Mouse (Mus musculus): ENCODE data around the gene Sipa1. TPM values are rescaled to one million over a fixed set of nuclear protein-coding genes. Genes with fewer than 3 reads are reported as not detected.
"Not testable (repeated sequence)": the region's sequence is repeated elsewhere in the genome, so short reads cannot be mapped to it uniquely, and the experiment has no call there.

The Sipa1 gene
- polyA plus RNA-seq, 1 experiment from 2014 or later: 17.0 TPM

DNA sequence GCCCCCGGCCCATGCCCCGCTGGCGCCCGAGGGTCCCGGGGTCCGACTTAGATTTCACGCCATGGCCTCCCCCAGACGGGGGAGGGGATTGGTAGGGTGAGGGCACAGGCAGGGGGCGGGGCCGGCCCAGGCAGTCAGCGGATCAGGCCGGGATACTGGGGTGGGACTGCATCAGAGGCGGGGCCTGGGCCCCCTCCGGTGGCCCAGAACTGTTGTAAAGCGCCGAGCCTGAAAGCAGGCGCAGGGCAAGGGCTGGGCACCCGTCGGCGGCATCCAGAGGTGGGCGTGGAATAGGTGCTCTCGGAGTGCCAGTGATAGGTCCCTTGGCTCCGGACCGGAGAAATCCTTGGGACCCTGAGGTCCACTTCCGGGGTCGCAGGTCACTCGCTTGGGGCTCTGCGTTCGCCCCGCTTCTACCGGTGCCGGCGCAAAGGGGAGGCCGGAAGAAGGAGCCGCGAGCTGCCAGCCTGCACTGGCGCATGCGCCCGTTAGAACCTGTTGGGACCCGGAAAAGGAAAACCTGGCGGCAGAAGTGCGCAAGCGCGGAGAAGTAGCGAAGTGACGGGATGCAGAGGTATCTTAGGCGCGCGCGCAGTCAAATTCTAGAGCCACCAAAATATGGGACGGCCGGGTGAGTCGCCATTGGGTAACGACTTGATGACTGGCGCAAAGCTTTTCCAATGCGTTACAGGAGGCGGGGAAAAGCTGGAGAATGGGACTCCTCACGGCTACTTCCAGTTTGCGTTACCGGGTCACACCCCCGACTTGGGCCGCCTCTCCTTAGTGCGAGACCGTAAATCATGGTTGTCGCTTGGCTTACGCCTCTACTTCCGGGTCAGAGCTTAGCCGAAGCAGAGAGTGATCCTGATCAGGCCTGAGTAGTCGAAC lies 24.9 kb upstream of the Sipa1 start, which contains the start of the genes Map3k11 and Pcnx3:
Gene Map3k11 (plus strand): TSS at position 543 of the 888 bp plus-strand sequence.
Gene Pcnx3 (minus strand): TSS at position 709 of the 888 bp plus-strand sequence.
- peak within 1 kb of the TSS; percentile 99 for H3K4me2 ChIP-seq (ENCODE audit: low read depth)
- no peaks in the 10 kb centered on the region for H3K27me3 ChIP-seq (ENCODE audit: control insufficient read depth, insufficient read depth, low read length)
- peaks cover 31% of the 10 kb centered on the region for H3K4me1 ChIP-seq (ENCODE audit: control insufficient read depth, insufficient read depth, low read length)
- under 1% methylated on average over 64 of the region's 69 CpGs for WGBS
- peak within 1 kb of the TSS; percentile 78 for H3K27ac ChIP-seq (ENCODE audit: low read depth, low read length)
- peak within 1 kb of the TSS; percentile 79 for H3K4me3 ChIP-seq (ENCODE audit: low read depth, low read length)
- DNase-seq (ENCODE audit: low spot score) (peak; percentile 97), ATAC-seq (ENCODE audit: insufficient read depth, low FRiP score, low TSS enrichment) (peak; percentile 94)
- no peaks in the 10 kb centered on the region for H3K9me3 ChIP-seq (ENCODE audit: control insufficient read depth, low read length)
- peak within 1 kb of the TSS; percentile 80 for H3K9ac ChIP-seq (ENCODE audit: low read length)
- peaks cover 21% of the 10 kb centered on the region for H3K36me3 ChIP-seq (ENCODE audit: control insufficient read depth, insufficient read depth, low read length)

DNA sequence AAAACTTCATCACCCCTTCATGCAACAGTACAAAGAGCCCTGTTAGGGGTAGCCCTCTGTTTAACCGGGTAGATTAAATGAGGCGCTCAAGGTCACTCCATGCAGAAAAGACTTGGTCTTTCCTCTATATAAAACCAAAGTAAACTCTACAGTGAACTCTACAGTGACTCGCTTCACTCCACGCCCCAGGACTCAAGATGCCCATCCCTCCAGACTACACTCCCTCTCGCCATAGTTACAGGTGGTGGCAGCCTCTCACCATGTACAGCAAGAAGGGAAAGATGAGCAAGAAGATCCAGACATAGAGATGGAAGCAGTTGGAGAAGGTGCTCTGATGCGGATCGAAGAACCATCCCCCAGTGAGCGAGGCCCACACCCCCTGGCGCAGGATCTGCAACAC lies 24.2 kb upstream of the Sipa1 start:
- Histone ChIP-seq H3K27ac (ENCODE audit: low read depth, low read length) (peak overlapping the region; percentile 72), H3K27me3 (ENCODE audit: control insufficient read depth, insufficient read depth, low read length) (no peaks in the 10 kb centered on the region), H3K4me2 (ENCODE audit: low read depth) (peak overlapping the region; percentile 99), H3K36me3 (ENCODE audit: control insufficient read depth, insufficient read depth, low read length) (peaks cover 27% of the 10 kb centered on the region), H3K4me3 (ENCODE audit: low read depth, low read length) (peak overlapping the region; percentile 79), H3K9ac (ENCODE audit: low read length) (peak overlapping the region; percentile 67), H3K4me1 (ENCODE audit: control insufficient read depth, insufficient read depth, low read length) (peaks cover 31% of the 10 kb centered on the region), H3K9me3 (ENCODE audit: control insufficient read depth, low read length) (no peaks in the 10 kb centered on the region)
- 24% methylated on average over 9 of the region's 9 CpGs for WGBS
- DNase-seq (ENCODE audit: low spot score) (no peak), ATAC-seq (ENCODE audit: insufficient read depth, low FRiP score, low TSS enrichment) (no peak; the same call in 1 of the 2 replicates)

DNA sequence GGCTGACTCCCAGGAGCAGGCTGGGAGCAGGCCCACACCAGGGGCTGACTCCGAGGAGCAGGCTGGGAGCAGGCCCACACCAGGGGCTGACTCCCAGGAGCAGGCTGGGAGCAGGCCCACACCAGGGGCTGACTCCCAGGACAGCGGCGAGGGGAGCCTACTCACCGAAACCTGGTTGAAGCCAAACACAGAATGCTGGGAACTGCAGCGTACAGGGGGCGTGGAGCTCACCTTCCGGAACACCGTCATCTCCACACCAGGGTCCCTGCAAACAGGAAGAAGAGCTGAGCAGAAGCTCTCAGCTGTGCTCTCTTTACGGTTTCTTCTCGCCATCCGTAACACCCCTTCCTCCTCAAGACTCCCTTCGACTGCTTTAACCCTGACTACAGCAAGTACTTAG lies 23.4 kb upstream of the Sipa1 start:
- H3K4me3 ChIP-seq (ENCODE audit: low read depth, low read length): not testable (repeated sequence)
- 0 out of 2 replicates have a peak overlapping the region, but pooled peaks have one; percentile 26 for H3K9ac ChIP-seq (ENCODE audit: low read length)

DNA sequence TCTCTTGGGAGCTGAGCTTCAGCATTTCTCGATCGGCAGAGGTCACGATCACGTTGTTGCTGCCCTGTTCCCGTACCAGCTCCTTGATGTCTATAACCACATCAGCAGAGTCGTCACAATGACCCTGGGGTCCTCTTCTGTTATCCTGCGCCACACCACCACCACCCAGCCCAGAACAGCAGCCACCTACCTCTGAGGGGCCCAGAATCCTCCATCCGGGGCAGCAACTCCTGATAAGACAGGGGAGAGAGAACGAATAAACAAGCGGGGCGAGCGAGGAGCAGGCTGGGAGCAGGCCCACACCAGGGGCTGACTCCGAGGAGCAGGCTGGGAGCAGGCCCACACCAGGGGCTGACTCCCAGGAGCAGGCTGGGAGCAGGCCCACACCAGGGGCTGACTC lies 22.9 kb upstream of the Sipa1 start:
- no peak for DNase-seq (ENCODE audit: low spot score)
- no peak overlapping the region for H3K4me2 ChIP-seq (ENCODE audit: low read depth)
- no peak overlapping the region for H3K27ac ChIP-seq (ENCODE audit: low read depth, low read length)
- no peak overlapping the region for H3K9ac ChIP-seq (ENCODE audit: low read length)
- ATAC-seq (ENCODE audit: insufficient read depth, low FRiP score, low TSS enrichment): no peak
- H3K4me3 ChIP-seq (ENCODE audit: low read depth, low read length): no peak overlapping the region
- peaks cover 24% of the 10 kb centered on the region for H3K4me1 ChIP-seq (ENCODE audit: control insufficient read depth, insufficient read depth, low read length)
- H3K36me3 ChIP-seq (ENCODE audit: control insufficient read depth, insufficient read depth, low read length): peaks cover 28% of the 10 kb centered on the region
- no peaks in the 10 kb centered on the region for H3K9me3 ChIP-seq (ENCODE audit: control insufficient read depth, low read length)
- WGBS: 89% methylated on average over 13 of the region's 13 CpGs
- H3K27me3 ChIP-seq (ENCODE audit: control insufficient read depth, insufficient read depth, low read length): no peaks in the 10 kb centered on the region

More for the DNA sequence above, 23.4 kb upstream of the Sipa1 start:
- Histone ChIP-seq H3K36me3 (ENCODE audit: control insufficient read depth, insufficient read depth, low read length) (peaks cover 27% of the 10 kb centered on the region), H3K4me2 (ENCODE audit: low read depth) (peak overlapping the region; percentile 99), H3K4me1 (ENCODE audit: control insufficient read depth, insufficient read depth, low read length) (peaks cover 29% of the 10 kb centered on the region)
- H3K9me3 ChIP-seq (ENCODE audit: control insufficient read depth, low read length); H3K27ac ChIP-seq (ENCODE audit: low read depth, low read length); DNase-seq (ENCODE audit: low spot score); ATAC-seq (ENCODE audit: insufficient read depth, low FRiP score, low TSS enrichment); H3K27me3 ChIP-seq (ENCODE audit: control insufficient read depth, insufficient read depth, low read length): not testable (repeated sequence)
- 90% methylated on average over 12 of the region's 12 CpGs for WGBS

DNA sequence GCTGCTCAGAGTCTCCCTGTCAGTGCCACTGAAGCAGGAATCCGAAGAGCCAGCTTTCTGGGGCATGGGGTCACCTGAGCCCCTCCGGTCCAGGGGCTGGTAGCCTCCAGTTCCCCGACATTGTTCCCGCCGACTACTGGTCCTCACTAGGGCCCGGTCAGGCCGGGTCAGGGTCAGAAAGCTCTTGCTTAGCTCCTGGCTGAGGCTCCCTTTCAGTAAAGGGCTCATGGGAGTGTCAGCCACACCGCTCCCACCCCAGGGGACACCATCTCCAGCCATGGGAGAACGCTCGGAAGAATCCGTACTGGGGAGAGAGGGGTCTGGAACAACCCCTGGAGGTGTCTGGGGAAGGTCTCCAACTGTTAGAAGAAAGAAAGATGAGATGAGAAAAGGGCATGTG lies 22.4 kb upstream of the Sipa1 start:
- Histone ChIP-seq H3K27me3 (ENCODE audit: control insufficient read depth, insufficient read depth, low read length) (no peaks in the 10 kb centered on the region), H3K4me1 (ENCODE audit: control insufficient read depth, insufficient read depth, low read length) (peaks cover 18% of the 10 kb centered on the region), H3K4me2 (ENCODE audit: low read depth) (no peak overlapping the region), H3K9me3 (ENCODE audit: control insufficient read depth, low read length) (no peaks in the 10 kb centered on the region), H3K9ac (ENCODE audit: low read length) (no peak overlapping the region), H3K27ac (ENCODE audit: low read depth, low read length) (no peak overlapping the region), H3K36me3 (ENCODE audit: control insufficient read depth, insufficient read depth, low read length) (peaks cover 29% of the 10 kb centered on the region), H3K4me3 (ENCODE audit: low read depth, low read length) (0 out of 2 replicates have a peak overlapping the region, but pooled peaks have one; percentile 10)
- no peak for DNase-seq (ENCODE audit: low spot score)
- 94% methylated on average over 11 of the region's 11 CpGs for WGBS
- no peak for ATAC-seq (ENCODE audit: insufficient read depth, low FRiP score, low TSS enrichment)

DNA sequence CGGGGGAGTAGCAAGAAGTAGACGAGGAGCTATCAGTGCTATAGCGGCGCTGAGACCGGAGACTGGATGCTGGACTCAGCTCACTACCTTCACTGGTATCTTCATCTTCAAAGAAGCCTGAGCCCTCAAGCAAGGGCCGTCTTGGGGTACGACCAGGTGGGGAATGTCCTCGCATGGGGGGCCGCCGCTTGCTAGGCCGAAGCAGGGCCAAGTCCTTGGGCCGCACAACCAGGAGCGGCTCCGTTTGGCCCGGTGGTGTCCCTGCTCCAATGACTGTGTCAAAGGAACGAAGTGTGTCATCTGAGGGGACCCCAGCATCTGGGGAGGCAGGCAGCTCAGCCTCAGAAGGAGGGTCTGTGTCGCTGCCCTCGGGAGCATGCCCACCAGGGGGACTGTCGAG lies 21.9 kb upstream of the Sipa1 start:
- no peak overlapping the region for H3K4me2 ChIP-seq (ENCODE audit: low read depth)
- H3K4me1 ChIP-seq (ENCODE audit: control insufficient read depth, insufficient read depth, low read length): peaks cover 14% of the 10 kb centered on the region
- H3K9ac ChIP-seq (ENCODE audit: low read length): no peak overlapping the region
- H3K4me3 ChIP-seq (ENCODE audit: low read depth, low read length): peak overlapping the region; percentile 10; the same call in 1 of the 2 replicates
- no peaks in the 10 kb centered on the region for H3K27me3 ChIP-seq (ENCODE audit: control insufficient read depth, insufficient read depth, low read length)
- H3K9me3 ChIP-seq (ENCODE audit: control insufficient read depth, low read length): no peaks in the 10 kb centered on the region
- ATAC-seq (ENCODE audit: insufficient read depth, low FRiP score, low TSS enrichment): no peak
- no peak for DNase-seq (ENCODE audit: low spot score)
- peaks cover 28% of the 10 kb centered on the region for H3K36me3 ChIP-seq (ENCODE audit: control insufficient read depth, insufficient read depth, low read length)
- 93% methylated on average over 19 of the region's 19 CpGs for WGBS
- no peak overlapping the region for H3K27ac ChIP-seq (ENCODE audit: low read depth, low read length)

DNA sequence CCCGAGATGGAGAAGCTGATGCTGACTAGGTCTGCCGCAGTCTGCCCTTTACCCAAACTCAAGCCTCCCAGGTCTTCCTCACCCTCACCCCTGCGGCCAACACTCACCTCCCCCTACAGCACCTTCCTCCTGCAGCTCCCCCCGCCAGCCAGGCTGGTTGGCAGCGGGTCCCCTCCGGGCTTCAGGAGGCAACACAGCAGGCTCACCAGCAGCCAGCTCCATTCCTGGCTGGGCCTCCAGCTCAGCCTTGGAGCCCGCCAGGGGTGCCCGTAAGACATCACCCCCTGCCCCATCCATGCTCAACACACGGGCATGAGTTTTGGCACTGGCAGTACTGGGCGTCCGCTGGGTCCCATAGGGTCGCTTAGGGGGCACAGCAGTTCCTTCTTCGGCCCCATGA lies 21.5 kb upstream of the Sipa1 start:
- Histone ChIP-seq H3K9ac (ENCODE audit: low read length) (no peak overlapping the region), H3K4me1 (ENCODE audit: control insufficient read depth, insufficient read depth, low read length) (peaks cover 9% of the 10 kb centered on the region), H3K4me3 (ENCODE audit: low read depth, low read length) (no peak overlapping the region), H3K36me3 (ENCODE audit: control insufficient read depth, insufficient read depth, low read length) (peaks cover 30% of the 10 kb centered on the region), H3K4me2 (ENCODE audit: low read depth) (no peak overlapping the region), H3K27ac (ENCODE audit: low read depth, low read length) (no peak overlapping the region), H3K27me3 (ENCODE audit: control insufficient read depth, insufficient read depth, low read length) (no peaks in the 10 kb centered on the region), H3K9me3 (ENCODE audit: control insufficient read depth, low read length) (no peaks in the 10 kb centered on the region)
- ATAC-seq (ENCODE audit: insufficient read depth, low FRiP score, low TSS enrichment) (no peak), DNase-seq (ENCODE audit: low spot score) (no peak)
- 96% methylated on average over 13 of the region's 13 CpGs for WGBS

DNA sequence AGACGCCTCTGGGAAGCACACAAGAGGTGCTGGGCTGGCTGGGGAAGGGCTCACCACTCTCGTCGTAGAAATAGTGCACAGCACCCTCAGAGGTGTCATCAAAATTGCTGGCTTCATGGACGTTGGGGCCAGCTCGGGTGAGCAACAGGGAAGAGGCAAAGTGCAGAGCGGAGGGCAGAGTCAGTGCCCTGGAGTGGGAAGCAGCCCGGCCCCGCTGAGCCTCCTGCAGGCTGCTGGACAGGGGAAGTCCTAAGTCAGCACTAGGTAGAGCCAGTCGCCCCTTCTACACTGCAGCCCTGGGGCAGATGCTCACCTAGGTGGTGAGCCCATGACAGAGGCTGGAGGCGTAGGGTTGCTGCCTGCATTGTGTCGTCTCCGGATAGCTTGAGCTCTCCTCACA lies 20.7 kb upstream of the Sipa1 start:
- no peak overlapping the region for H3K4me3 ChIP-seq (ENCODE audit: low read depth, low read length)
- WGBS: 92% methylated on average over 12 of the region's 12 CpGs
- H3K27ac ChIP-seq (ENCODE audit: low read depth, low read length): no peak overlapping the region
- no peak overlapping the region for H3K9ac ChIP-seq (ENCODE audit: low read length)
- no peak overlapping the region for H3K4me2 ChIP-seq (ENCODE audit: low read depth)
- H3K27me3 ChIP-seq (ENCODE audit: control insufficient read depth, insufficient read depth, low read length): no peaks in the 10 kb centered on the region
- peaks cover 7% of the 10 kb centered on the region; the same call in 1 of the 2 replicates for H3K4me1 ChIP-seq (ENCODE audit: control insufficient read depth, insufficient read depth, low read length)
- peaks cover 38% of the 10 kb centered on the region for H3K36me3 ChIP-seq (ENCODE audit: control insufficient read depth, insufficient read depth, low read length)
- no peaks in the 10 kb centered on the region for H3K9me3 ChIP-seq (ENCODE audit: control insufficient read depth, low read length)
- ATAC-seq (ENCODE audit: insufficient read depth, low FRiP score, low TSS enrichment) (no peak), DNase-seq (ENCODE audit: low spot score) (no peak)

DNA sequence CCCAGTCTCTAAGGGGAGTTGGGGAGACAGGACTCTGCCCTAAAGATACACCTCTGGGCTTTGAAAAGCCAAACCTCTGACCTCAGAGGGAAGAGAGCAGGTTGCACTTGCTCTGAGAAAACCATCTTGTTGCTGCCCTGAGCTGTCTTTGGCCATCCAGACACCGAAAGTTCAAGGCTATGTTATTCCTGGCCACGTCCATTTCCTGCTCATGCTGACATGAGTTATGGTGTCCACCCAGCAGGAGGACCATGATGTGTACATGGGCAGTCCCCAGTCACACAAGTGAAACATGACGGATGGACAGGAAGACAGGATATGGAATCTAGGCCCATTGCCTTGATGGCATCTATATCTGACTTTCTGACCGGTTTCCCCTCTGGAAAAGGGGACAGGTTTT lies 16.9 kb upstream of the Sipa1 start:
- Histone ChIP-seq H3K9me3 (ENCODE audit: control insufficient read depth, low read length) (no peaks in the 10 kb centered on the region), H3K4me2 (ENCODE audit: low read depth) (no peak overlapping the region), H3K9ac (ENCODE audit: low read length) (no peak overlapping the region), H3K27me3 (ENCODE audit: control insufficient read depth, insufficient read depth, low read length) (no peaks in the 10 kb centered on the region), H3K4me3 (ENCODE audit: low read depth, low read length) (no peak overlapping the region), H3K4me1 (ENCODE audit: control insufficient read depth, insufficient read depth, low read length) (no peaks in the 10 kb centered on the region), H3K36me3 (ENCODE audit: control insufficient read depth, insufficient read depth, low read length) (peaks cover 48% of the 10 kb centered on the region), H3K27ac (ENCODE audit: low read depth, low read length) (no peak overlapping the region)
- no peak for DNase-seq (ENCODE audit: low spot score)
- WGBS: 89% methylated on average over 4 of the region's 4 CpGs
- ATAC-seq (ENCODE audit: insufficient read depth, low FRiP score, low TSS enrichment): no peak
